In the genomic region with DNA sequence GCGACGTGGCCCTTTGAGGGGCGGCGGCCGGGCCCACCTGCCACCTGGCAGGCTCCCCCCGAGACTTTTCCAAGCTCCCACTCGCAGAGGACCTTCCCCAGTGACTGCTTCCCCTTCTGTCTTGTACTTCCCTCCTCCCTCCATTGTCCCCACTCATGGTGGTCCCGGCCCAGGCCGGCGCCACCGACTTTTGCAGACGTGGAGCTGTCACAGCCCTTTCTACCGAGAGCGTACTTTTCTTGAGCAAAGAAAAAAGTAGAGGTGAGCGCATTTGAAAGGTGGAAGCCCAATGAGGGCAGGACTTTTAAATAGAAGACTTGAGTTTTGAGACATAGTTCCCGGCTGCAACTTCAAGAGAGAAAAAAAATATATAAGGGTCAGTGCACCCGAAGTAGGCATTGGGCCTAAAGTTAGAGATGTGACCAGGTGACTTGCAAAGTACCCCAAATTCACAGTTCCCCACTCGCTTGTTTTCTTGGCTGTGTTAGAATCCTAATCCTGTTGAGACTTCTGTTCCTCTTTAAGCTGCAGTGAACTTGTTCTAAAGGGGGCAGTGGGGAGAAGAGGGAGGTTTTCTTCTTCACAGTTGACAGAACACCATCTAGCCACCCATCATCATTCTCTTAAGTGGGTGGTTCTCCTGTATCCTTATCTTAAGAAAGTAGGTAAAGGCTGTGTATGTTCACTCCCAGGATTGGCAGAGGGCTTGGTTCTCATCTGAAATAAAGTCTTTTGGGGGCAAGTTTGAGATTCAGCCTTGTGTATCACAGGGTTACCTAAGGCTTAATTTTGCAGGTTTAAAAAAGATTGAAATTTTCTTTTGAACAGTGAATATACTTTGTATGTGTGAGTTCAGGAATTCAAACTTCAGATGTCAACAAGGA, we compare ENCODE assay signal across 8 mouse cellular contexts. TPM values are rescaled to one million over a fixed set of nuclear protein-coding genes. Genes with fewer than 3 reads are reported as not detected.
DNase-seq lines count a peak whose midpoint lies in the region; ATAC-seq lines count a peak whose summit lies in the region.

No protein-coding gene starts in this region.

- ATAC-seq in heart, embryonic 16.5 days (replicated peaks; ENCODE audit: extremely low read depth, insufficient read depth, low FRiP score): peak; percentile 34; the same call in 1 of the 2 replicates
- no peak for ATAC-seq in liver, embryonic 16.5 days (ENCODE audit: low read depth)
- ATAC-seq in cerebellum, adult (ENCODE audit: insufficient number of reproducible peaks, low FRiP score, low TSS enrichment): no peak

- peak overlapping the region; percentile 73 for H3K4me2 ChIP-seq in heart, embryonic 16.5 days (ENCODE audit: low read depth, low read length)
- peak overlapping the region; percentile 74 for H3K4me2 ChIP-seq in liver, embryonic 16.5 days (ENCODE audit: low read depth, low read length)

- H3K9ac ChIP-seq in heart, embryonic 16.5 days (ENCODE audit: low read length): peak overlapping the region; percentile 97
- H3K9ac ChIP-seq in liver, embryonic 16.5 days (ENCODE audit: low read depth, low read length): peak overlapping the region; percentile 93

- H3K9me3 ChIP-seq in heart, embryonic 16.5 days (replicated peaks; ENCODE audit: control insufficient read depth, low read length): no peaks in the 10 kb centered on the region
- no peaks in the 10 kb centered on the region for H3K9me3 ChIP-seq in liver, embryonic 16.5 days (replicated peaks; ENCODE audit: control insufficient read depth, low read length)

- peaks cover 12% of the 10 kb centered on the region for H3K36me3 ChIP-seq in heart, embryonic 16.5 days (ENCODE audit: control insufficient read depth, insufficient read depth)
- peaks cover 12% of the 10 kb centered on the region for H3K36me3 ChIP-seq in liver, embryonic 16.5 days (ENCODE audit: control insufficient read depth, insufficient read depth)

- H3K4me3 ChIP-seq in heart, embryonic 16.5 days (ENCODE audit: low read length): peak overlapping the region; percentile 90
- H3K4me3 ChIP-seq in liver, embryonic 16.5 days (ENCODE audit: low read depth, low read length): peak overlapping the region; percentile 92

- H3K27ac ChIP-seq in heart, embryonic 16.5 days (ENCODE audit: low read length): peak overlapping the region; percentile 87
- peak overlapping the region; percentile 77 for H3K27ac ChIP-seq in liver, embryonic 16.5 days (ENCODE audit: low read length)

- peaks cover 17% of the 10 kb centered on the region for H3K4me1 ChIP-seq in heart, embryonic 16.5 days (ENCODE audit: control insufficient read depth, insufficient read depth, low read length)
- H3K4me1 ChIP-seq in liver, embryonic 16.5 days (ENCODE audit: control insufficient read depth, low read depth, low read length): peaks cover 18% of the 10 kb centered on the region

- WGBS in heart, embryonic 16.5 days: under 1% methylated on average over 13 of the region's 18 CpGs
- 1% methylated on average over 18 of the region's 18 CpGs for WGBS in liver, embryonic 16.5 days (ENCODE audit: insufficient replicate concordance)

- peak; percentile 43 for DNase-seq in cerebellum, adult 9-11 months
- no peak for DNase-seq in cerebellum, adult 11 months
- DNase-seq in A20 (ENCODE audit: low read depth, low spot score): peak; percentile 67
- DNase-seq in embryo, embryonic 10.5 days (ENCODE audit: low spot score): peak; percentile 54
- peak; percentile 31 for DNase-seq in retina, postnatal 1 day

- no peaks in the 10 kb centered on the region for H3K27me3 ChIP-seq in heart, embryonic 16.5 days (ENCODE audit: control insufficient read depth, insufficient read depth, low read length)
- H3K27me3 ChIP-seq in liver, embryonic 16.5 days (ENCODE audit: control insufficient read depth, insufficient read depth, low read depth, low read length): no peaks in the 10 kb centered on the region

RNA-seq across cellular contexts. Expression of gene Itch, which starts 0.9 kb away (rescaled TPM):
- 35.0 and 35.9 TPM in 2 replicates for polyA plus RNA-seq in heart, embryonic 16.5 days (2015; fragmentation: Nextera tagmentation; extraction: Ambion mirVana)
- polyA plus RNA-seq in liver, embryonic 16.5 days (2015; fragmentation: Nextera tagmentation; extraction: Ambion mirVana): 19.6 and 19.7 TPM in 2 replicates

RNA-seq across cellular contexts. Expression of gene Ahcy, which starts 59.9 kb away (rescaled TPM):
- 39.3 and 42.7 TPM in 2 replicates for polyA plus RNA-seq in heart, embryonic 16.5 days (2015; fragmentation: Nextera tagmentation; extraction: Ambion mirVana)
- polyA plus RNA-seq in liver, embryonic 16.5 days (2015; fragmentation: Nextera tagmentation; extraction: Ambion mirVana): 69.8 and 77.7 TPM in 2 replicates
